Mouse (Mus musculus) T-helper 2 cell (primary cell): Measurements from ENCODE around the gene Tmc3.

Source experiments
- in situ Hi-C: fragments of 300-600 bp; cut with MboI, MseI; formaldehyde crosslinking; loops from one replicate; pipeline ENCODE4 v1.15.1; 2025; ENCODE audit warnings: high pct_unique_total_duplicates

The Tmc3 gene

GRCm38 (mm10) chr7:83584639-83585471 is at the start of gene Tmc3:
Gene Tmc3, plus strand, starts transcription at chr7:83584927.
- in situ Hi-C loops = no loop called here

- in situ Hi-C loops = no loop called here
These were observed 43.1 kb upstream of the Tmc3 start for GRCm38 (mm10) chr7:83541536-83542169.

- in situ Hi-C loops = no loop called here
These were observed 35.9 kb upstream of the Tmc3 start for GRCm38 (mm10) chr7:83548686-83549352.

DNA sequence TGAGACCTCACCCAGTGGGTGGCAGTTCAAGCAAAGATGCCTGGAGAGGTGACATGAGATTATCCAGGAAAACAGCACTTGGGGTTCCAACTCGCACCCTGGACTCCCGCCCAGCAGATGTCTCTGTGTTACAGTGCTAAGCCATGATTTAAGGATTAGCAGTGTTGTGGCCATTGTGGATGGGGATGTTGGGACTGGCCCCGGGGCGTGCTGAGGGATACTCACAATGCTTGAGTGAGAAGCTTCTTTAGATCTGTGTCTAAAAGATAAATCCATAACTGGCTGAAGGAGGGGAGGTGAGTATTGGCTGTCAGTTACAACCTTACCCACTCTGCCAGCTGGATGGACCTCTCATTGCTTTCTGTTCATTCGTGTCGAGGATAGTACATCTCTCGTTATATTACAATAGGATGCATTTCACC is 35.4 kb upstream of the Tmc3 start:
- in situ Hi-C loops = no loop called here

DNA sequence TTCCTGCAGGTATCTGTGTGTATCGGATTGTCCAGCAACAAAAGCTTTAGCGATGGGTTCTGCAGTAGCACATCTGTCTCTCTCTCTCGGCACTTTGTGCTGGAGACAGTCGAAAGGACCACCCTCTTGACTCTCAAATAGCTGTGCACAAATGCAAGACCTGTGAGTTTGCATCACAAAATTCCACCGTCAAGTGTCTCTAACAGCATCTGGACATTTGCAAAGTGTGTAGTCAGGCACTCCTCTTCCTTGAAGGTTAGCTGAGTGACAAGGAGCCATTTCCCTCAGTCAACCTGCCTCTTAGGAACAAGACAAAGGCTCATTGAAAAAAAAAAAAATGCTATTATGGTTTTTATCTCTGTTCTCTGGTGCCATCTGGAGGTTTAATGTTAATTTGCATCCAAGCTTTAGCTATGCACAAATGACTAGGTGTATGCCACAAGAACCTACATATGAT is 34.7 kb upstream of the Tmc3 start:
- in situ Hi-C loops = no loop called here

DNA sequence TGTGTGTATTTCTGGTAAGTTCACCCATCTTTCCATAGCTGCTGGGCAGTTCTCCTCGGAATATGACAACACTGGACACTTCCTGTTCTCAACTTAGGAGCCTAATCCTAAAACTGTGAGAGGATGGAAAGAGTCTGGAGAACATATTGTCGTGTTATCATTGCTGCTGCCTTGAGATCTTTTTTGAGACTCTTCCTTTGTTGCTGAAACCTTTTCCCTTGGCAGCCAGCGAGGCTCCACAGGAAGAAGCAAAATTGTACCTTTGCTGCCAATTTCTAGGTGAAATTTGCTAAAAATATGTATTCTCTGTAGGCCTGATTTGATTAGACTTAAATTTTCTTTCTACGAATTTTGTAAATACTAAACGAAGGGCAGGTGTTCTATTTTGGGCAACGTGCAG is 30.2 kb upstream of the Tmc3 start:
- in situ Hi-C loops = no loop called here

GRCm38 (mm10) chr7:83556488-83556887 is 28.2 kb upstream of the Tmc3 start:
- in situ Hi-C loops = no loop called here

DNA sequence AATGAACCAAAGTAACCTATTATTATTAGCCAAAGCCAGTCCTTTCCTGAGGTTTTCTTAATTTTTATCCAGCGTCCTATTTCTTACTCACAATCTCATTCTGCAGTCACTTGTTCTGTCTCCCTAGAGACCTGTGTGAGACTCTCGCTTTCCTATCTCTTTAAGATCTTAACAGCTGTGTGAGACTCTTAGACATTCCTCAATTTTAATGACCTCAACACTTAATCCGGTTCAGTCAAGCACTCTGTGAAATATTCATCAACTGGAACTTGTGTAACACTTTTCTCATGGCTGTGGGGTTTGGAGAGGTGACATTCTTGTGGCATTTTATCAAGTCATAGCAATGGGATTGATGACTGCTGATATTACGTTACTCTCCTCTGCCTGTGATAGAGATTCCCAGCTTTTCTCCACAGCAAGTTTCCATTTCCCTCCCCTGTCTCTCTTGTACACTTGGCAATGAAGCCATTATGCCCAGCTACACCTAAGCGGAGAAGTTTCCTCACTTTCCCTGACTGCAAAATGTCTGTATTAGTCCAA is 25.9 kb upstream of the Tmc3 start:
- in situ Hi-C loops = no loop called here

- in situ Hi-C loops = no loop called here
These were observed 25.2 kb upstream of the Tmc3 start for GRCm38 (mm10) chr7:83559495-83559894.

GRCm38 (mm10) chr7:83561849-83562248 is 22.9 kb upstream of the Tmc3 start:
- in situ Hi-C loops = no loop called here

GRCm38 (mm10) chr7:83564635-83565291 is 20.0 kb upstream of the Tmc3 start:
- in situ Hi-C loops = no loop called here

GRCm38 (mm10) chr7:83565976-83566375 is 18.8 kb upstream of the Tmc3 start:
- in situ Hi-C loops = no loop called here

GRCm38 (mm10) chr7:83567841-83568500 is 16.8 kb upstream of the Tmc3 start:
- in situ Hi-C loops = no loop called here

DNA sequence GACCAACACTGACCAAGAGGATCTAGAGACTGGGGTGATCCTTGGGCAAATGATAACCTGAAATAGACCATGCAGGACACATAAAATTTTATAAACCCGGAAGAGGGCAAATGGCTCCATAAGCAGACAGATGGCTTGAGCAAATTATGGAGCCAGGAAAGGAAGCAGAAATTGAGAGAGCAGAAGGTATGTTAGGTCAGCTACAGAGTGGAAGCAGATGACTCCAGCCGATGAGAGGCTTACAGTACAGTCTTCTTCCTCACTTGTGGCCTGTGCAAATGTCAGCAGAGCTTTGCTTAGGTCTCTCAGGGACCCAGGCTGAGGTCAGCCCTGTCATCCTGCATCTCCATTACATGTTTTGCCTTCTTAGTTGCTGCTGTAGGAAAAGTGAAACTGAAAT is 15.9 kb upstream of the Tmc3 start:
- in situ Hi-C loops = no loop called here

GRCm38 (mm10) chr7:83569436-83569835 is 15.3 kb upstream of the Tmc3 start:
- in situ Hi-C loops = no loop called here

GRCm38 (mm10) chr7:83571077-83571476 is 13.7 kb upstream of the Tmc3 start:
- in situ Hi-C loops = loop anchor here (5.0 kb wide), 1 partner anchor 111 kb away; no protein-coding TSS in a partner anchor

GRCm38 (mm10) chr7:83571901-83572300 is 12.8 kb upstream of the Tmc3 start:
- in situ Hi-C loops = loop anchor here (5.0 kb wide), 1 partner anchor 110 kb away; no protein-coding TSS in a partner anchor

DNA sequence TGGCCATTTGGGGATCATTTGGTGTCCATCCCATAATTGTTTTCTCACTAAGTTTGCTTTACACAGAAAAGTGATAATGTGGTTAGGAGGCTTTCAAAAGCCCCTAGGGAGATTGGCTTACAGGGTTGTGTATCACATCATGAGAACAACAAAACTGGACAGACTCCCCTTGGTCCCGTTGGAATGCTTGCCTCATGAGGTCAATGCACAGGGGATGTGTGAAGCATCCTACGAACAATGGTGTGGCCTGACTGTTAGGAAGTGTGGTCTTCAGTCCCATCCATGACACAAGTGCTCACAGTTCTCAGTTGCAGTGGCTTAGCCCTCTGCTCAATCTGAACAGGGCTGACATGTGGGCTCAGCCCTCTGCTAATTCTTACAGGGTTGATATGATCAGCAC is 12.3 kb upstream of the Tmc3 start:
- in situ Hi-C loops = loop anchor here (5.0 kb wide), 1 partner anchor 110 kb away; no protein-coding TSS in a partner anchor

DNA sequence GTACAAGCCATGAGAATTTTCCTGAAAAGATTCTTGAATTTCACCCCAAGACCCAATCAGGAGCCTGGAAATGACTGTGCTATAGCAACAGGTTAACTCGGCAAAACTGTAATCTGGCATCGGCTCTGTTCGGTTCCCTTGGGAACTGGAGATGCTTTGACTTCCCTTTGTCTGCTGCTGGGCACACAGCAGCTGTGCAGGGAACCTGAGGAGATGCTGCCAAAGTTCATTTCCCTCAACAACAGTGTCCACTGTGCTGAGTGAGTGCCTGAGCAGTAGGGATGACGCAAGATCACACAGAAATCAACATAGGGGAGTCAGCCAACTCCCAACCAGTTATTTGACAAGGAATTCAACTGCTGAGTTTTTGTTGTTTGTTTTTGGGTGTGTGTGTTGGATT is 3.8 kb upstream of the Tmc3 start:
- in situ Hi-C loops = no loop called here

- in situ Hi-C loops = no loop called here
These were observed 9.3 kb downstream of the Tmc3 start for GRCm38 (mm10) chr7:83594056-83594455.

- in situ Hi-C loops = no loop called here
These were observed 12.3 kb downstream of the Tmc3 start for GRCm38 (mm10) chr7:83597063-83597462.
